ENCODE assay signal across 8 mouse cellular contexts in the genomic region with DNA sequence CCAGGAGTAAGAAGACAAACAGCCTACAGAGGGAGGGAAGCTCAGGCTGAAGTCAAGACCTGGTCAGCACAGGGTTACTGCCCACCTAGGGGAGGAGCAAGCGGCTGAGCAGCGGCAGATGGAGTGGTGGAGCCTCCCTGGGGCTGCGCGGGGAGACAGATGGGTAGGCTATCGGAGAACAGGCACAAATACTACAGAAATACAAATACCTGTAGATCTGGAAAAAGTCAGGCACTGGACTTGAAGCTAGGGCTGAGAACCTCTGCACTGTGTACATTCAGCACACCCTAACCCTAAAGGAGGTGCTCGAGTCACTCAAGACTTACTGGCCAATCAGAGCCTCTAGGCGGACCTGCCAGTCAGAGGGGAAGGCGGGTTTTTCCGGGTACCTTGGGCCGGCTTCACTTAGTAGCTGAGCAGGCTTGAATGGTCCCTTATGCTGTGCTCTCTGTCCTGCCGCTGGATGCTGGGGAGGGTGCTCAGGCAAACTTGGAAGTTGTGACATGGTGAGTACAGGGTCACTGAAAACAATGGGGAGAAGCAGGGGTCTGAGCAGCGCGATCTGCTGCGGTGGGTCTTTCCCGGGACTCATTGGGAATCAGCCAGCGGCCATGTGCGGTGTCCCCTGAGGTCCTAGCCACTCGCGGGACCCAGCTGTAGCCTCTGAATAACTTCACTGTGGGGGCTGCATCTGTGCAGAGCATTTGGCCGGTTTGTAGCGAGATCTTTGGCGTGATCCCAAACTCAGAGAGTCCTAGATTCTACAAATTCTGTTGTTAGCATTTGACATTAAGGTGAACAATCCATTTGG. TPM values are rescaled to one million over a fixed set of nuclear protein-coding genes. Genes with fewer than 3 reads are reported as not detected.
DNase-seq lines count a peak whose midpoint lies in the region; ATAC-seq lines count a peak whose summit lies in the region.
"Not testable (repeated sequence)": the region's sequence is repeated elsewhere in the genome, so short reads cannot be mapped to it uniquely, and the experiment has no call there.

Gene Gm15446, plus strand, starts transcription at position 140 of the 811 bp plus-strand sequence.

- DNase-seq in adrenal gland, adult 18-20 months (ENCODE audit: low spot score in 2 of 2), result peak; percentile 78 to 80
- DNase-seq in embryo, embryonic 11 days, result peak; percentile 90
- peak; percentile 90 for DNase-seq in gastrocnemius, postnatal 25 days
- DNase-seq in intestine, embryonic 14.5 days (ENCODE audit: low spot score), result peak; percentile 89
- peak; percentile 86 to 89 for DNase-seq in left cerebral cortex, postnatal 14 days (ENCODE audit: low spot score in 2 of 2)
- peak; percentile 78 for DNase-seq in mesoderm, embryonic 11.5 days (ENCODE audit: low read depth, low spot score)
- peak; percentile 84 to 92 for DNase-seq in right cerebral cortex, postnatal 36 days (ENCODE audit: low spot score in 2 of 2)
- DNase-seq in yolk sac, embryonic 10.5 days (ENCODE audit: low spot score), result peak; percentile 86

- peak within 1 kb of the TSS; percentile 49 for H3K4me2 ChIP-seq in intestine, embryonic 14.5 days (ENCODE audit: low read length)

- H3K9me3 ChIP-seq in intestine, embryonic 14.5 days (ENCODE audit: control insufficient read depth, low read length), result not testable (repeated sequence)

- intact Hi-C loops in left cerebral cortex, postnatal 14 days (cut with DNase I), result loop anchor here (10.0 kb wide), 1 partner anchor 71 kb away; the partner anchor contains the start of gene Zfp932

- ATAC-seq in intestine, embryonic 14.5 days (replicated peaks; ENCODE audit: low FRiP score, low TSS enrichment, low read depth), result peak; percentile 99

- not testable (repeated sequence) for H3K36me3 ChIP-seq in intestine, embryonic 14.5 days (ENCODE audit: control insufficient read depth, insufficient read depth, low read length)

- H3K27ac ChIP-seq in intestine, embryonic 14.5 days (ENCODE audit: low read depth), result not testable (repeated sequence)

- not testable (repeated sequence) for H3K4me1 ChIP-seq in intestine, embryonic 14.5 days (replicated peaks; ENCODE audit: control insufficient read depth, insufficient read depth, low read length)

- WGBS in intestine, embryonic 14.5 days, result 0% methylated on average over 22 of the region's 22 CpGs

- not testable (repeated sequence) for H3K27me3 ChIP-seq in intestine, embryonic 14.5 days (replicated peaks; ENCODE audit: control insufficient read depth, insufficient read depth, low read length)

- H3K4me3 ChIP-seq in intestine, embryonic 14.5 days (ENCODE audit: low read depth, low read length), result peak within 1 kb of the TSS; percentile 49

- H3K9ac ChIP-seq in intestine, embryonic 14.5 days (ENCODE audit: low read length), result peak within 1 kb of the TSS; percentile 47

RNA-seq across cellular contexts. Expression of gene Gm15446, which starts in this region (rescaled TPM):
- total RNA-seq in adrenal gland, adult 18-20 months (2021), result 10 to 100 TPM in 1 of 2 experiments, 1 to 10 TPM in 1; 8.5 to 11.7 TPM
- 1 to 10 TPM; 4.1 to 4.5 TPM for total RNA-seq in gastrocnemius, postnatal 25 days (2021)
- 0.58 and 0.82 TPM in 2 replicates for polyA plus RNA-seq in intestine, embryonic 14.5 days (2014; fragmentation: Nextera tagmentation; extraction: Ambion mirVana)
- 10 to 100 TPM; 35.7 to 37.1 TPM for total RNA-seq in left cerebral cortex, postnatal 14 days (2021)

Comparison
In these comparisons a context has a peak if more than half of its experiments do, and no peak if none do; other contexts are left out.
1. Peak in DNase-seq, ATAC-seq, H3K4me3 ChIP-seq, H3K9ac ChIP-seq and H3K4me2 ChIP-seq in intestine, embryonic 14.5 days; RNA of the gene not detected or under 1 TPM.